Mouse (Mus musculus) embryonic facial prominence, embryonic 12.5 days (tissue): ENCODE data around the gene Hck. TPM values are rescaled to one million over a fixed set of nuclear protein-coding genes. Genes with fewer than 3 reads are reported as not detected.

ENCODE experiments used
- ATAC-seq: fragments of 200-750 bp; cut with Nextera tagmentation; 2 replicates; pipeline ENCODE4 v1.8.0; 2017; ENCODE audit not compliant: insufficient number of reproducible peaks, insufficient read depth, low FRiP score, low TSS enrichment
- H3K27ac ChIP-seq: fragments of 300-500 bp; sonication (generic); 2 replicates; pipeline ENCODE4 v1.5.1; 2016; ENCODE audit warnings: mild to moderate bottlenecking
- H3K27me3 ChIP-seq: fragments of 300-500 bp; sonication (generic); 2 replicates; pipeline ENCODE4 v1.6.1; 2016; ENCODE audit warnings: mild to moderate bottlenecking, moderate library complexity
- H3K36me3 ChIP-seq: fragments of 300-500 bp; sonication (generic); 2 replicates; pipeline ENCODE4 v1.6.1; 2016; ENCODE audit warnings: mild to moderate bottlenecking
- H3K4me1 ChIP-seq: fragments of 300-500 bp; sonication (generic); 2 replicates; pipeline ENCODE4 v1.6.1; 2016
- H3K4me2 ChIP-seq: fragments of 300-500 bp; sonication (generic); replicated peaks from 2 replicates; pipeline ENCODE4 v1.6.1; 2016; ENCODE audit warnings: mild to moderate bottlenecking, moderate library complexity
- H3K4me3 ChIP-seq: fragments of 300-500 bp; sonication (generic); 2 replicates; pipeline ENCODE4 v1.5.1; 2016; ENCODE audit warnings: mild to moderate bottlenecking
- H3K9ac ChIP-seq: fragments of 300-500 bp; sonication (generic); 2 replicates; pipeline ENCODE4 v1.6.1; 2016; ENCODE audit warnings: mild to moderate bottlenecking, moderate library complexity
- H3K9me3 ChIP-seq: fragments of 300-500 bp; sonication (generic); 2 replicates; pipeline ENCODE4 v1.6.1; 2016; ENCODE audit warnings: mild to moderate bottlenecking, moderate library complexity
- WGBS: fragments of 180-500 bp; shearing (Covaris S2); methylation state at CpG from one replicate; pipeline ENCODE4 v1.1.7; 2016; 5-methylcytosine and 5-hydroxymethylcytosine counted together
- polyA plus RNA-seq: library from polyadenylated mRNA; unstranded; fragments of >200 nt; fragmentation: Nextera tagmentation; extraction: Ambion mirVana; gene quantifications from 2 replicates; pipeline ENCODE4 v1.2.1, GENCODE M21; 2016

The Hck gene
- 4.0 and 4.2 TPM in 2 replicates for polyA plus RNA-seq

- ATAC-seq, result peak; percentile 29; the same call in 1 of the 2 replicates
- WGBS, result 3% methylated on average over 52 of the region's 52 CpGs
- Histone ChIP-seq H3K4me1 (0 out of 2 replicates have a peak, but pooled peaks cover 6% of the 10 kb centered on the region), H3K9me3 (no peaks in the 10 kb centered on the region), H3K27me3 (peaks cover 62% of the 10 kb centered on the region), H3K4me2 (peak within 1 kb of the TSS; percentile 74), H3K4me3 (peak within 1 kb of the TSS; percentile 41), H3K36me3 (no peaks in the 10 kb centered on the region), H3K9ac (no peak within 1 kb of the TSS), H3K27ac (no peak within 1 kb of the TSS)
These were observed at the start of gene Hck for GRCm38 (mm10) chr2:153108313-153109264. Gene Hck (plus strand): TSS chr2:153108468.

DNA sequence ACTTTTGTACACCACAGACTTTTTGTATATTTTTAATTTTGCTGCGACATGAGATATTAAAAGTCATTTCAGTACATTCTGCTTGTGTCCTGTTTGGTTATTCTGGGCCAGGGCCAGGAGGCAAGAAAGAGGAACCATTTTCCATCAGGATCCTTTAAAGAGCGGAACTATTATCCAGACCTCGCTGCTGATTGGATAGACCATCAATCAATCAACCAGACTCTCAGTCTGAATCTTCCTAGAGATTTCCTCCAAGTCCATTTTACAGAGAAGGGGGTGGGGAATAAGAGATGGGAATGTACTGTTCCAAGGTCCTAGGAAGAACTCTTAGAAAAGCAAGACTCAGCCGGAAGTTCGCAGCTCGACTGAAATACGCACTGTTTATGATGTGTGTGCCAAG lies 48.1 kb upstream of the Hck start:
- Histone ChIP-seq H3K9ac (no peak overlapping the region), H3K9me3 (no peaks in the 10 kb centered on the region), H3K4me2 (no peak overlapping the region), H3K27me3 (no peaks in the 10 kb centered on the region; the same call in 1 of the 2 replicates), H3K4me3 (no peak overlapping the region), H3K4me1 (no peaks in the 10 kb centered on the region), H3K27ac (no peak overlapping the region), H3K36me3 (no peaks in the 10 kb centered on the region)
- no peak for ATAC-seq
- WGBS, result 88% methylated on average over 7 of the region's 7 CpGs

DNA sequence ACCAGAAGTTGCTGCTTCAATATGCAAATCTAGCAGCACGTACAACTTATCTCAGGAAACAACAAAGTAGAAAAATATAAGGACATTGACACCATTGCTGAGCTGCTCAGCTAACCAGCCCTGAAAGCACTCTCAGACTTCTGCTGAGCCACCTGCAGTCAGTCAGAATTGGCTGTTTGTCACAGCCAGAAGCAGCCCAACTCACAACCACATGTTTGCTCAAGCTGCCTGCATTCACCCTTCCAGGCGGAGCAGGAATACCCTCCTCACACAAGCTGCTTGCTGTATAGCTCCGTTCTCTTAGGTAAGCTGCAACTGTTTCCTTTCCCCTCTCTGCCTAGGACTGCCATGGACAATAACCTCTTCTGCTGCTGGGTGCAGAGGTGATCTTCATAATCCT lies 44.9 kb upstream of the Hck start:
- H3K27ac ChIP-seq, result no peak overlapping the region
- no peak overlapping the region for H3K9ac ChIP-seq
- no peaks in the 10 kb centered on the region for H3K36me3 ChIP-seq
- H3K9me3 ChIP-seq, result no peaks in the 10 kb centered on the region
- no peaks in the 10 kb centered on the region for H3K4me1 ChIP-seq
- H3K4me3 ChIP-seq, result no peak overlapping the region
- no peak for ATAC-seq
- WGBS, result 49% methylated on average over 3 of the region's 3 CpGs
- H3K4me2 ChIP-seq, result no peak overlapping the region
- H3K27me3 ChIP-seq, result peaks cover 27% of the 10 kb centered on the region

- no peak overlapping the region for H3K4me3 ChIP-seq
- H3K36me3 ChIP-seq, result no peaks in the 10 kb centered on the region
- H3K27ac ChIP-seq, result no peak overlapping the region
- peaks cover 34% of the 10 kb centered on the region for H3K27me3 ChIP-seq
- 63% methylated on average over 9 of the region's 9 CpGs for WGBS
- no peaks in the 10 kb centered on the region for H3K9me3 ChIP-seq
- H3K4me1 ChIP-seq, result no peaks in the 10 kb centered on the region
- ATAC-seq, result no peak
- H3K9ac ChIP-seq, result no peak overlapping the region
- no peak overlapping the region for H3K4me2 ChIP-seq
These were observed 43.9 kb upstream of the Hck start for GRCm38 (mm10) chr2:153064190-153064970.

DNA sequence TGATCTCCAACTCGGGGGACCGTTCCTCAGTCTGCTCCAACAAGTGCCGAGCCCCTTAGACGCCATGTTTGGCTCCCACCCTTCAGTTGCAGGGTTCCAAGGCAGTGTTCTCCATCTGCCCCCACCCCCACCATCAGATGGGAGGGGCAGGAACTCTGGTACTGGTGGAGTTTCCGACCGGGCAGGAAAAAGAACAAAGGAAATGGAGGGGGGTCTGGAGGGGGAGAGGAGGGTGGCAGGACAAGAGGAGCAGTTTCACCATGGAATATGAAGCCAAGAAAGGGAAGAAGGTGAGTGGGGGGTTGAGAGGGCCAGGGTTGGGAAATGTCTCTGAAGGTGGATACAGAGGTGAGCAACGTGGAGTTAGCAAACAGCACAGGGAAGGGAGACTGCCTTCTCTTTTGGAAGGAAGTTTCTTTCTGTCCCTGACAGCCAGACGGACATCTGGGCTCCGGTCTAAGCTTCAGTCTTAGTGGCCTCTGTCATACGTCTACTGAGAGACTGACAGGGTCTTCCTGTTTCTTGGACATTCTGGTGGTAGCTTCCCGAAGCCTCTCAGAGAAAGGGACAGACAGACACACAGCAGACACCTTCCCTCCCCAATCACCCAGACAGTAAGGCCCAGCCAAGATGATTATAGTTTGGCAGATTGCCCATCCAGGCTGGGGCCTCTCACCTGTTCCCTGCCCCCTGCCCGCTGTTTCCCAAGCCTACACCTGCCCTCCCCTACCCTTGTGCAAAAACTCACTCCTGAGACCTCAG lies 42.3 kb upstream of the Hck start, which contains the start of gene Ccm2l:
Gene Ccm2l, plus strand, starts transcription at position 209 of the 762 bp plus-strand sequence.
- no peaks in the 10 kb centered on the region for H3K4me1 ChIP-seq
- H3K9me3 ChIP-seq, result no peaks in the 10 kb centered on the region
- peaks cover 50% of the 10 kb centered on the region for H3K27me3 ChIP-seq
- ATAC-seq, result no peak
- H3K4me3 ChIP-seq, result no peak within 1 kb of the TSS
- no peak within 1 kb of the TSS for H3K9ac ChIP-seq
- no peaks in the 10 kb centered on the region for H3K36me3 ChIP-seq
- H3K27ac ChIP-seq, result 0 out of 2 replicates have a peak within 1 kb of the TSS, but pooled peaks have one; percentile 41
- no peak within 1 kb of the TSS for H3K4me2 ChIP-seq
- 47% methylated on average over 12 of the region's 12 CpGs for WGBS

DNA sequence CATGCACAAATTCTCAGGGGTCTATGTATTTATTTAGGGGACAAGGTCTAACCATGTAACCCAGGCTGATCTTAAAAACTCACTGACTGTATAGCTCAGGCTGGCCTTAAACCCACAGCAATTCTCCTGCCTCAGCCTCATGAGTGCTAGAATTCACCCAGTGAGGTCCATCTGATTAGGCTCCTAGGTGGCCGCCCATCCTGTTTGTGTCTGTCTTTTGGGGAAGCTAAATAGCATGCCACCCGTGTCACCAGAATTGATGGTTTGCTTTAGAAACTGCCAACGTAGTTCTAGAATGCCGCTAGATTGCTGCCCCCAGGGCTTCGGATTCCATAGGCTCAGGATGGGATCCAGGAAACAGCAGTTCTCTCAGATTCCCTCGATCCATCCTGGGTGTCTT lies 41.3 kb upstream of the Hck start:
- Histone ChIP-seq H3K9me3 (no peaks in the 10 kb centered on the region), H3K4me2 (no peak overlapping the region), H3K36me3 (no peaks in the 10 kb centered on the region), H3K9ac (no peak overlapping the region), H3K27ac (no peak overlapping the region), H3K27me3 (peaks cover 60% of the 10 kb centered on the region), H3K4me1 (0 out of 2 replicates have a peak, but pooled peaks cover 3% of the 10 kb centered on the region), H3K4me3 (no peak overlapping the region)
- ATAC-seq, result no peak
- 32% methylated on average over 6 of the region's 6 CpGs for WGBS

- no peaks in the 10 kb centered on the region for H3K9me3 ChIP-seq
- H3K9ac ChIP-seq, result no peak overlapping the region
- 0 out of 2 replicates have a peak, but pooled peaks cover 3% of the 10 kb centered on the region for H3K4me1 ChIP-seq
- H3K4me3 ChIP-seq, result no peak overlapping the region
- no peak overlapping the region for H3K27ac ChIP-seq
- WGBS, result 8% methylated on average over 23 of the region's 23 CpGs
- no peak for ATAC-seq
- no peaks in the 10 kb centered on the region for H3K36me3 ChIP-seq
- no peak overlapping the region for H3K4me2 ChIP-seq
- peaks cover 84% of the 10 kb centered on the region for H3K27me3 ChIP-seq
These were observed 37.3 kb upstream of the Hck start for GRCm38 (mm10) chr2:153070762-153071490.

DNA sequence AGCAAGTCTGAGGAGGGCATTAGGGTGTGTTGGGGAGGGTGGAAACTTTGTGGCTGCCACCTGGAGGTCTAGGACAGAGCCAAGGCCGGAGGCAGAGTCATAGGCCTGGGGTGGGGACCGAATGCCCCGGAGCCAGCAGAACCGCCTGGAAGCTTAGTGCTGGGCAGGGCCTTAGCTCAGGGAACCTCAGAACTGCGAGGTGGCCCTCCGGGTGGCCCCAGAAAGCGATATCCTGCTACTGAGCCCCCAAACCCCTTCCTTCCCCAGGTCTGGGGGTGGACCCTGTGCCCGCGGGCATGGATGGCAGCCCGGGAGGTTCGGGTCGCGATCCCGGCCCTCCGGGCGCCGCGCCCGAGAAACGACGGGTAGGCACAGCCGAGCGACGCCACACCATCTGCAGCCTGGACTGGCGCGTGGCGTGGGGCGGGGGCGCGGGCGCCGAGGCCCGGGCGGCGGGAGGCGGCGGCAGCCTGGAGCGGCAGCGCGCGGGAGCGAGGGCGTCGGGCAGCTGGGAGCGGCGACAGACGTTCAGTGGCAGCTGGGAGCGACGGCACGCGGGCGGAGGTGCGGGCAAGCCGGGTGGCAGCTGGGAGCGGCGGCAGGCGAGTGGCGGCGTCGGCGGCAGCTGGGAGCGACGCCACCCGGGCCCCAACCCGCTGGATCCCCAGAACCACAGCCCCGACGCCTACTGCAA lies 36.6 kb upstream of the Hck start:
- peaks cover 77% of the 10 kb centered on the region for H3K27me3 ChIP-seq
- no peak for ATAC-seq
- peak overlapping the region; percentile 54 for H3K4me2 ChIP-seq
- 0 out of 2 replicates have a peak, but pooled peaks cover 3% of the 10 kb centered on the region for H3K4me1 ChIP-seq
- no peak overlapping the region for H3K27ac ChIP-seq
- H3K4me3 ChIP-seq, result peak overlapping the region; percentile 36
- H3K9me3 ChIP-seq, result no peaks in the 10 kb centered on the region
- peak overlapping the region; percentile 28; the same call in 1 of the 2 replicates for H3K9ac ChIP-seq
- H3K36me3 ChIP-seq, result no peaks in the 10 kb centered on the region
- WGBS, result 2% methylated on average over 67 of the region's 67 CpGs

GRCm38 (mm10) chr2:153074651-153075050 lies 33.6 kb upstream of the Hck start:
- Histone ChIP-seq H3K27ac (no peak overlapping the region), H3K27me3 (peaks cover 51% of the 10 kb centered on the region), H3K9ac (no peak overlapping the region), H3K36me3 (no peaks in the 10 kb centered on the region), H3K4me3 (no peak overlapping the region), H3K9me3 (no peaks in the 10 kb centered on the region), H3K4me2 (no peak overlapping the region), H3K4me1 (0 out of 2 replicates have a peak, but pooled peaks cover 3% of the 10 kb centered on the region)
- ATAC-seq, result no peak
- WGBS, result 88% methylated on average over 10 of the region's 10 CpGs

DNA sequence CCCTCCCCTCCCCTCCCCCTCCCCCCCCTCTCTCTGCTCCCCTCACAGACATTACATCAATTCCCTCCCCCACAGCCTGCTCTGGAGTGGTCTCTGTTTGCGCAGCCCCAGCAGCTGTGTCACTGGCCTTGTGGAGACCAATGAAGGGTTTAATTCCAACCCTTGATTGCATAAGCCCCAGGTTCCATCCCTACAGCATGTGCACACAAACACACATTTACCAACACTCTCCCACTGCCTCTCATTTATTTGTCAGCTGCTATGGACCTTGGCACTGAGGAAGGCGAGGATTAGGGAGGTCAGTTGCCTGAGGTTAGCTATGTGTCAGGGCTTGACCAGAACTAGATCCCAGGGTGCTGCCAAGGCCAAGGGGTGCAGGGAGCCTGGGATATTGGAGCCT lies 32.3 kb upstream of the Hck start:
- Histone ChIP-seq H3K4me1 (0 out of 2 replicates have a peak, but pooled peaks cover 3% of the 10 kb centered on the region), H3K4me2 (no peak overlapping the region), H3K27me3 (peaks cover 40% of the 10 kb centered on the region), H3K9ac (no peak overlapping the region), H3K27ac (no peak overlapping the region), H3K36me3 (no peaks in the 10 kb centered on the region), H3K9me3 (no peaks in the 10 kb centered on the region), H3K4me3 (no peak overlapping the region)
- ATAC-seq, result no peak
- WGBS, result 47% methylated on average over 2 of the region's 2 CpGs
